Mouse (Mus musculus) heart, postnatal 0 days (tissue): ENCODE results near the gene Clta. TPM values are rescaled to one million over a fixed set of nuclear protein-coding genes. Genes with fewer than 3 reads are reported as not detected.
A peak's percentile ranks its signal among the peaks of the same experiment; 100 is the strongest.

Experiments
- ATAC-seq: fragments of 200-750 bp; cut with Nextera tagmentation; 2 replicates; pipeline ENCODE4 v1.8.0; 2017; ENCODE audit warnings: low read depth, moderate number of reproducible peaks, moderate library complexity; ENCODE audit not compliant: insufficient read depth
- DNase-seq: peaks from one replicate; pipeline ENCODE4 v3.0.0-alpha.2; 2016; ENCODE audit warnings: low spot score
- H3K27ac ChIP-seq: fragments of 300-500 bp; sonication (generic); 2 replicates; pipeline ENCODE4 v1.5.1; 2014; ENCODE audit warnings: low read depth, mild to moderate bottlenecking
- H3K27me3 ChIP-seq: fragments of 300-500 bp; sonication (generic); 2 replicates; pipeline ENCODE4 v1.6.1; 2014; ENCODE audit warnings: low read length, mixed read lengths; ENCODE audit not compliant: control insufficient read depth, insufficient read depth
- H3K36me3 ChIP-seq: fragments of 300-500 bp; sonication (generic); replicated peaks from 2 replicates; pipeline ENCODE4 v1.6.1; 2014; ENCODE audit warnings: low read length, mixed read lengths; ENCODE audit not compliant: control insufficient read depth, insufficient read depth
- H3K4me1 ChIP-seq: fragments of 300-500 bp; sonication (generic); 2 replicates; pipeline ENCODE4 v1.6.1; 2014; ENCODE audit warnings: antibody characterized with exemption; ENCODE audit not compliant: control insufficient read depth, insufficient read depth
- H3K4me2 ChIP-seq: fragments of 300-500 bp; sonication (generic); 2 replicates; pipeline ENCODE4 v1.6.1; 2014; ENCODE audit warnings: low read depth, mild to moderate bottlenecking, low read length, moderate library complexity
- H3K4me3 ChIP-seq: fragments of 300-500 bp; sonication (generic); 2 replicates; pipeline ENCODE4 v1.5.1; 2014; ENCODE audit warnings: low read depth, low read length
- H3K9ac ChIP-seq: fragments of 300-500 bp; sonication (generic); replicated peaks from 2 replicates; pipeline ENCODE4 v1.6.1; 2014; ENCODE audit warnings: low read depth, low read length, mixed read lengths
- H3K9me3 ChIP-seq: fragments of 300-500 bp; sonication (generic); replicated peaks from 2 replicates; pipeline ENCODE4 v1.6.1; 2016; ENCODE audit warnings: low read length; ENCODE audit not compliant: control insufficient read depth
- CTCF ChIP-seq: IDR thresholded peaks from 2 replicates; pipeline ENCODE4 v1.5.1; 2016; ENCODE audit warnings: antibody characterized with exemption, control low read depth, low read depth
- EP300 ChIP-seq: IDR thresholded peaks from 2 replicates; pipeline ENCODE4 v1.6.1; 2016; ENCODE audit warnings: antibody characterized with exemption, low read depth
- WGBS: fragments of 180-500 bp; shearing (Covaris S2); extraction: QIAGEN DNeasy Blood & Tissue Kit; methylation state at CpG from one replicate; pipeline ENCODE4 v1.1.7; 2014; 5-methylcytosine and 5-hydroxymethylcytosine counted together
- polyA plus RNA-seq: library from polyadenylated mRNA; unstranded; fragments of >200 nt; fragmentation: Nextera tagmentation; extraction: Ambion mirVana; gene quantifications from 2 replicates; pipeline ENCODE4 v1.2.1, GENCODE M21; 2015
- total RNA-seq: library from RNA; depleted of rRNA; stranded (reverse); fragments of >200 nt; gene quantifications from 2 replicates; pipeline ENCODE4 v1.2.3, GENCODE M21; 2014; ENCODE audit warnings: low replicate concordance

Gene Clta
- total and polyA plus RNA-seq, 2 experiments from 2014 or later, result 106 to 168 TPM

GRCm38 (mm10) chr4:43964326-43964833 lies 39.9 kb upstream of the Clta start:
- TF ChIP-seq EP300 (no peak), CTCF (no peak)
- WGBS, result 22% methylated on average over 2 of the region's 2 CpGs
- Histone ChIP-seq H3K27ac (0 out of 2 replicates have a peak overlapping the region, but pooled peaks have one; percentile 23), H3K4me1 (peaks cover 17% of the 10 kb centered on the region), H3K36me3 (no peaks in the 10 kb centered on the region), H3K27me3 (no peaks in the 10 kb centered on the region), H3K9me3 (no peaks in the 10 kb centered on the region), H3K9ac (0 out of 2 replicates have a peak overlapping the region, but pooled peaks have one; percentile 18), H3K4me2 (peak overlapping the region; percentile 38), H3K4me3 (no peak overlapping the region)
- ATAC-seq, result no peak
- DNase-seq, result no peak

GRCm38 (mm10) chr4:43964951-43965684 lies 39.1 kb upstream of the Clta start:
- WGBS, result 36% methylated on average over 4 of the region's 4 CpGs
- no peaks in the 10 kb centered on the region for H3K9me3 ChIP-seq
- TF ChIP-seq EP300 (no peak), CTCF (no peak)
- H3K36me3 ChIP-seq, result no peaks in the 10 kb centered on the region
- no peak overlapping the region for H3K4me3 ChIP-seq
- peaks cover 17% of the 10 kb centered on the region for H3K4me1 ChIP-seq
- no peak overlapping the region for H3K9ac ChIP-seq
- H3K27ac ChIP-seq, result 0 out of 2 replicates have a peak overlapping the region, but pooled peaks have one; percentile 23
- no peaks in the 10 kb centered on the region for H3K27me3 ChIP-seq
- H3K4me2 ChIP-seq, result no peak overlapping the region
- no peak for DNase-seq
- 0 out of 2 replicates have a peak, but pooled peaks have one; percentile 15 for ATAC-seq

- no peaks in the 10 kb centered on the region for H3K36me3 ChIP-seq
- H3K9me3 ChIP-seq, result no peaks in the 10 kb centered on the region
- H3K4me3 ChIP-seq, result no peak overlapping the region
- ATAC-seq (no peak), DNase-seq (no peak)
- no peak overlapping the region for H3K9ac ChIP-seq
- peaks cover 17% of the 10 kb centered on the region for H3K4me1 ChIP-seq
- H3K27ac ChIP-seq, result no peak overlapping the region
- no peaks in the 10 kb centered on the region for H3K27me3 ChIP-seq
- TF ChIP-seq CTCF (no peak), EP300 (no peak)
- WGBS, result 86% methylated on average over 7 of the region's 7 CpGs
- H3K4me2 ChIP-seq, result no peak overlapping the region
These were observed 38.3 kb upstream of the Clta start for GRCm38 (mm10) chr4:43965856-43966535.

- H3K9me3 ChIP-seq, result no peaks in the 10 kb centered on the region
- no peak for TF ChIP-seq CTCF
- ATAC-seq (no peak), DNase-seq (no peak)
- H3K27ac ChIP-seq, result peak overlapping the region; percentile 34; the same call in 1 of the 2 replicates
- H3K4me3 ChIP-seq, result no peak overlapping the region
- H3K27me3 ChIP-seq, result no peaks in the 10 kb centered on the region
- H3K9ac ChIP-seq, result no peak overlapping the region
- H3K4me2 ChIP-seq, result no peak overlapping the region
- H3K4me1 ChIP-seq, result peaks cover 25% of the 10 kb centered on the region
- no peaks in the 10 kb centered on the region for H3K36me3 ChIP-seq
- WGBS, result 52% methylated on average over 13 of the region's 13 CpGs
These were observed 35.6 kb upstream of the Clta start for GRCm38 (mm10) chr4:43968650-43969049.

- no peaks in the 10 kb centered on the region for H3K9me3 ChIP-seq
- ATAC-seq (no peak), DNase-seq (no peak)
- no peaks in the 10 kb centered on the region for H3K36me3 ChIP-seq
- no peak overlapping the region for H3K4me2 ChIP-seq
- no peak overlapping the region for H3K9ac ChIP-seq
- H3K27ac ChIP-seq, result 0 out of 2 replicates have a peak overlapping the region, but pooled peaks have one; percentile 13
- no peaks in the 10 kb centered on the region for H3K27me3 ChIP-seq
- peaks cover 22% of the 10 kb centered on the region for H3K4me1 ChIP-seq
- 36% methylated on average over 4 of the region's 4 CpGs for WGBS
- TF ChIP-seq CTCF (no peak), EP300 (no peak)
- H3K4me3 ChIP-seq, result no peak overlapping the region
These were observed 34.9 kb upstream of the Clta start for GRCm38 (mm10) chr4:43969373-43969772.
